Mouse (Mus musculus) C2C12 (cell line): ENCODE measurements around the gene Hoxa1. TPM values are rescaled to one million over a fixed set of nuclear protein-coding genes. Genes with fewer than 3 reads are reported as not detected.

ENCODE experiments used
- H3K27me3 ChIP-seq: one replicate; pipeline ENCODE4 v1.6.1; 2011; ENCODE audit not compliant: control insufficient read depth, insufficient read depth, insufficient read length
- H3K36me3 ChIP-seq: one replicate; pipeline ENCODE4 v1.6.1; 2011; ENCODE audit not compliant: control insufficient read depth, insufficient read depth
- H3K4me3 ChIP-seq: one replicate; pipeline ENCODE4 v1.5.1; 2011; ENCODE audit warnings: mild to moderate bottlenecking, control low read depth; ENCODE audit not compliant: poor library complexity, insufficient read depth, severe bottlenecking
- H3K79me2 ChIP-seq: one replicate; pipeline ENCODE4 v1.6.1; 2011; ENCODE audit not compliant: control insufficient read depth, insufficient read depth
- H3K79me3 ChIP-seq: one replicate; pipeline ENCODE4 v1.6.1; 2011; ENCODE audit warnings: low read depth, control low read depth
- H3ac ChIP-seq: one replicate; pipeline ENCODE3; 2011; ENCODE audit warnings: low read depth; ENCODE audit not compliant: control insufficient read depth, insufficient read length
- CEBPB ChIP-seq: IDR thresholded peaks from one replicate; pipeline ENCODE4 v1.6.1; 2011; ENCODE audit warnings: low read depth, mild to moderate bottlenecking, control low read depth, moderate library complexity
- CTCF ChIP-seq: IDR thresholded peaks from one replicate; pipeline ENCODE4 v1.5.1; 2011; ENCODE audit not compliant: control insufficient read depth, insufficient read depth, insufficient read length
- FOSL1 ChIP-seq: IDR thresholded peaks from one replicate; pipeline ENCODE4 v1.8.0; 2011; ENCODE audit warnings: mild to moderate bottlenecking, low read length; ENCODE audit not compliant: poor library complexity, insufficient read depth, severe bottlenecking
- MAX ChIP-seq: IDR thresholded peaks from one replicate; pipeline ENCODE4 v1.6.1; 2011; ENCODE audit warnings: mild to moderate bottlenecking, control low read depth
- MYOD1 ChIP-seq: IDR thresholded peaks from one replicate; pipeline ENCODE4 v1.6.1; 2011; ENCODE audit warnings: low read depth; ENCODE audit not compliant: control insufficient read depth, insufficient read length
- MYOG ChIP-seq: IDR thresholded peaks from one replicate; pipeline ENCODE4 v1.6.1; 2011; ENCODE audit not compliant: control insufficient read depth, insufficient read length; ENCODE audit errors: extremely low read depth
- USF1 ChIP-seq: IDR thresholded peaks from one replicate; pipeline ENCODE4 v1.6.1; 2011; ENCODE audit warnings: low read depth, mild to moderate bottlenecking, control low read depth, moderate library complexity
- polyA plus RNA-seq: library from polyadenylated mRNA; unstranded; fragments of >200 nt; fragmentation: generic; extraction: Trizol; gene quantifications from one replicate; pipeline ENCODE4 v1.2.1, GENCODE M21; 2012; ENCODE audit warnings: missing spikeins

Hoxa1 gene
- polyA plus RNA-seq, 1 experiment = 0.96 TPM

GRCm38 (mm10) chr6:52164626-52165440, 6.7 kb upstream of the Hoxa1 start, which contains the start of gene Hoxa2:
Gene Hoxa2 (minus strand): TSS chr6:52164831.
- Histone ChIP-seq H3K27me3 (no peaks in the 10 kb centered on the region), H3ac (no peak within 1 kb of the TSS), H3K79me2 (peaks cover 28% of the 10 kb centered on the region), H3K36me3 (peaks cover 22% of the 10 kb centered on the region), H3K79me3 (peaks cover 10% of the 10 kb centered on the region), H3K4me3 (no peak within 1 kb of the TSS)
- no peak for TF ChIP-seq MYOG
- no peak for TF ChIP-seq MAX
- no peak for TF ChIP-seq MYOD1
- no peak for TF ChIP-seq CEBPB
- no peak for TF ChIP-seq USF1
- TF ChIP-seq CTCF = no peak
- no peak for TF ChIP-seq FOSL1

- peaks cover 22% of the 10 kb centered on the region for H3K36me3 ChIP-seq
- H3K79me2 ChIP-seq = peaks cover 35% of the 10 kb centered on the region
- no peak overlapping the region for H3ac ChIP-seq
- no peaks in the 10 kb centered on the region for H3K27me3 ChIP-seq
- TF ChIP-seq MYOG = no peak
- TF ChIP-seq USF1 = no peak
- no peak for TF ChIP-seq FOSL1
- no peak for TF ChIP-seq MYOD1
- no peak for TF ChIP-seq MAX
- TF ChIP-seq CEBPB = no peak
- TF ChIP-seq CTCF = no peak
- H3K4me3 ChIP-seq = no peak overlapping the region
- H3K79me3 ChIP-seq = peaks cover 17% of the 10 kb centered on the region
These were observed 6.0 kb upstream of the Hoxa1 start for GRCm38 (mm10) chr6:52164051-52164625.

- Histone ChIP-seq H3K27me3 (no peaks in the 10 kb centered on the region), H3K4me3 (no peak overlapping the region), H3ac (no peak overlapping the region), H3K79me2 (peaks cover 42% of the 10 kb centered on the region), H3K36me3 (peaks cover 22% of the 10 kb centered on the region), H3K79me3 (peaks cover 18% of the 10 kb centered on the region)
- TF ChIP-seq USF1 = no peak
- no peak for TF ChIP-seq MYOG
- TF ChIP-seq MAX = no peak
These were observed 5.4 kb upstream of the Hoxa1 start for GRCm38 (mm10) chr6:52163366-52164031.

GRCm38 (mm10) chr6:52162611-52163365, 4.7 kb upstream of the Hoxa1 start:
- Histone ChIP-seq H3K4me3 (no peak overlapping the region), H3K79me3 (peaks cover 18% of the 10 kb centered on the region), H3K36me3 (peaks cover 19% of the 10 kb centered on the region), H3K27me3 (no peaks in the 10 kb centered on the region), H3ac (no peak overlapping the region), H3K79me2 (peaks cover 42% of the 10 kb centered on the region)
- TF ChIP-seq CTCF (no peak), MYOD1 (no peak), MYOG (no peak), MAX (no peak), CEBPB (no peak), USF1 (no peak), FOSL1 (no peak)

DNA sequence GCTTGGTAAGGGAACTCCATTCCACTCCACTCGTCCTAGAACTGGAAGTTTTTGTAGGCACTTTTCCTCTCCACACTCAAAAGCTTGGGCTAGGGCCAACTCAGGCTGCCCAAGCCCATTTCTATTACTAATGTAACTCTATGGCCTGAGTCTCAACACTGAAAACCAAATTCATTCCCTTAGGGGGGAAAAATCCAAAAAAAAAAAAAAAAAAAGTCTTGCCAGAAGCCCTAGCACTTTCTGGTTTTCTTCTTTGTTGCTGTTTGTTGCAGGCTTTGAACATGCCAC, 3.9 kb upstream of the Hoxa1 start:
- H3K4me3 ChIP-seq = no peak overlapping the region
- H3K27me3 ChIP-seq = no peaks in the 10 kb centered on the region
- peaks cover 18% of the 10 kb centered on the region for H3K79me3 ChIP-seq
- no peak for TF ChIP-seq CTCF
- TF ChIP-seq FOSL1 = no peak
- TF ChIP-seq USF1 = no peak
- no peak for TF ChIP-seq MAX
- TF ChIP-seq MYOG = no peak
- no peak for TF ChIP-seq CEBPB
- TF ChIP-seq MYOD1 = no peak
- no peak overlapping the region for H3ac ChIP-seq
- H3K79me2 ChIP-seq = peaks cover 42% of the 10 kb centered on the region
- H3K36me3 ChIP-seq = peaks cover 19% of the 10 kb centered on the region
